Mouse (Mus musculus) myocyte (in vitro differentiated cells): ENCODE data around the gene Plpp3.

Experiments
- MAX ChIP-seq: IDR thresholded peaks from one replicate; pipeline ENCODE4 v1.6.1; 2011; ENCODE audit warnings: low read depth, mild to moderate bottlenecking, control low read depth
- MYOD1 ChIP-seq, 3 experiments: IDR thresholded peaks; one replicate each; pipeline ENCODE4 v1.6.1; 2011; ENCODE audit warnings: control low read depth in 2 of 3, low read depth in 2 of 3, mild to moderate bottlenecking in 2 of 3, moderate library complexity in 1 of 3; ENCODE audit not compliant: insufficient read length in 2 of 3, control insufficient read depth in 1 of 3
- POLR2A ChIP-seq: IDR thresholded peaks from one replicate; pipeline ENCODE4 v1.6.1; 2011; ENCODE audit warnings: low read depth, mild to moderate bottlenecking, control low read depth, moderate library complexity; ENCODE audit not compliant: insufficient read length
- POLR2AphosphoS2 ChIP-seq: IDR thresholded peaks from one replicate; pipeline ENCODE4 v1.6.1; 2011; ENCODE audit warnings: low read depth, control low read depth; ENCODE audit not compliant: insufficient read length
- REST ChIP-seq: IDR thresholded peaks from one replicate; pipeline ENCODE4 v1.6.1; 2011; ENCODE audit warnings: mild to moderate bottlenecking, control low read depth, moderate library complexity; ENCODE audit not compliant: insufficient read depth, insufficient read length
- SRF ChIP-seq: IDR thresholded peaks from one replicate; pipeline ENCODE4 v1.6.1; 2011; ENCODE audit warnings: low read depth; ENCODE audit not compliant: control insufficient read depth, insufficient read length
- TCF12 ChIP-seq: IDR thresholded peaks from one replicate; pipeline ENCODE4 v1.6.1; 2011; ENCODE audit warnings: mild to moderate bottlenecking, control low read depth; ENCODE audit not compliant: poor library complexity, insufficient read depth, severe bottlenecking
- USF1 ChIP-seq: IDR thresholded peaks from one replicate; pipeline ENCODE4 v1.6.1; 2011; ENCODE audit warnings: low read depth, mild to moderate bottlenecking, control low read depth, moderate library complexity

DNA sequence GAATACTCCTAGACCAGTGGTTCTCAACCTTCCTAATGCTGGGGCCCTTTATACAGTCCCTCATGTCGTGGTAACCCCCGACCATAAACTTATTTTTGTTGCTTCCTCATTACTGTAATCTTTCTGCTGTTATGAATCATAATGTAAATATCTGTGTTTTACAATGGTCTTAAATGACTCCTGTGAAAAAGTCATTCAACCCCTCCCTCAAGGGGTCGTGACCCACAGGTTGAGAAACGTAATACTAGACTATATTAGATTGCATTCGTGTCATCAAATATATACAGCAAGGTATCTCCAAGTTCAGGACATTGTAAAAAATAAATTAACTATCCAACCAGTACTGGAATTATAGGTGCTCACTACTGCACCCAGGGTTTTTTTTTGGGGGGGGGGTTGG, 44.1 kb upstream of the Plpp3 start:
- no peak for TF ChIP-seq USF1
- TF ChIP-seq SRF, result no peak
- no peak for TF ChIP-seq MYOD1 (IDR thresholded peaks at IDR 0.05; ENCODE audit: control insufficient read depth in 1 of 3, insufficient read length in 2 of 3, low read depth in 2 of 3)
- no peak for TF ChIP-seq POLR2A
- TF ChIP-seq MAX, result no peak
- TF ChIP-seq REST, result no peak
- TF ChIP-seq POLR2AphosphoS2, result no peak
- no peak for TF ChIP-seq TCF12
